Mouse (Mus musculus) limb, embryonic 14.5 days (tissue): ENCODE measurements at regions not wholly inside any gene's neighbourhood (a gene's known extent, or its start where the extent isn't known, plus 50 kb on each side); places are given as distances from the start of the nearest gene placed in this dataset.

Experiments
- ATAC-seq: fragments of 200-750 bp; cut with Nextera tagmentation; 2 replicates; pipeline ENCODE4 v1.8.0; 2017; ENCODE audit warnings: low read depth, moderate number of reproducible peaks, moderate TSS enrichment; ENCODE audit not compliant: low FRiP score
- DNase-seq: peaks from one replicate; pipeline ENCODE4 v3.0.0-alpha.2; 2015; ENCODE audit warnings: low spot score
- H3K27ac ChIP-seq: fragments of 300-500 bp; sonication (generic); replicated peaks from 2 replicates; pipeline ENCODE4 v1.5.1; 2014; ENCODE audit warnings: low read depth, mild to moderate bottlenecking, low read length, moderate library complexity, mixed read lengths
- H3K27me3 ChIP-seq: fragments of 300-500 bp; sonication (generic); 2 replicates; pipeline ENCODE4 v1.6.1; 2014; ENCODE audit warnings: low read length, mixed read lengths; ENCODE audit not compliant: control insufficient read depth, insufficient read depth
- H3K36me3 ChIP-seq: fragments of 300-500 bp; sonication (generic); 2 replicates; pipeline ENCODE4 v1.6.1; 2014; ENCODE audit warnings: mild to moderate bottlenecking, low read length, moderate library complexity, mixed read lengths; ENCODE audit not compliant: control insufficient read depth, insufficient read depth
- H3K4me1 ChIP-seq: fragments of 300-500 bp; sonication (generic); 2 replicates; pipeline ENCODE4 v1.6.1; 2014; ENCODE audit warnings: antibody characterized with exemption, low read length, mixed read lengths; ENCODE audit not compliant: control insufficient read depth, insufficient read depth
- H3K4me2 ChIP-seq: fragments of 300-500 bp; sonication (generic); replicated peaks from 2 replicates; pipeline ENCODE4 v1.6.1; 2014; ENCODE audit warnings: low read depth, mild to moderate bottlenecking, low read length, moderate library complexity; ENCODE audit not compliant: severe bottlenecking
- H3K4me3 ChIP-seq: fragments of 300-500 bp; sonication (generic); replicated peaks from 2 replicates; pipeline ENCODE4 v1.5.1; 2014; ENCODE audit warnings: low read length
- H3K9ac ChIP-seq: fragments of 300-500 bp; sonication (generic); 2 replicates; pipeline ENCODE4 v1.6.1; 2014; ENCODE audit warnings: mild to moderate bottlenecking, low read depth, low read length, moderate library complexity; ENCODE audit not compliant: severe bottlenecking
- H3K9me3 ChIP-seq: fragments of 300-500 bp; sonication (generic); 2 replicates; pipeline ENCODE4 v1.6.1; 2016; ENCODE audit warnings: low read length; ENCODE audit not compliant: control insufficient read depth
- POLR2A ChIP-seq: fragments of 200-500 bp; IDR thresholded peaks from 2 replicates; pipeline ENCODE4 v1.8.0; 2012; ENCODE audit warnings: inconsistent platforms, mild to moderate bottlenecking, moderate library complexity, borderline replicate concordance; ENCODE audit not compliant: insufficient read depth, insufficient read length; ENCODE audit errors: extremely low read depth
- WGBS: fragments of 180-500 bp; shearing (Covaris S2); extraction: QIAGEN DNeasy Blood & Tissue Kit; methylation state at CpG from one replicate; pipeline ENCODE4 v1.1.7; 2014; 5-methylcytosine and 5-hydroxymethylcytosine counted together

DNA sequence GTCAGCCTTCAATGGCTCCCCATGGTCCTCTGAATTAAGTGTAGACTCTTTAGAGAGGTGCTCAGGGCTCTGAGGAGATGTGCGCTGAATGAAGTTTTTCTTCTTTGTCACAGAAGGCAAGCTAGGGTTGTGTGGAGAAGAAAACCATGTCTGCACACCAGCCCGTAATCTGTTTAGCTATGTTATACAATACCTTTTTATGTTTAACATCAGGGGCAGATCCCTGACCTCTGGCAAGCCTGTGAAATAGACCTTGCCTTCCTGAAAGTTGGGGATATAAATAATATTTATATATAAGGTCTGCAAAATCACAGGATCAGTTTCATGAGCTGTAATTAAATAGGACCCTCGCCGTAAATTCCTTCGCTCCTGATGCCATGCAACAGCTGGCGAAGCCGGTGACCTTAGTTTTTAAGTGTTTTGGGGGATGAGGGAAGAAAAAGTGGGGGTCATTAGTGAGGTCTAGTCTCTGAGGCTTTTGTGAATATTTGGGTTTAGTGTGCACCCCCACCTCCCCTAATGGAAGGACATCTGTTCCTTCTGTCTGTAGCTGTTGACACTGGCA lies 119.7 kb downstream of the Mtx2 start:
- no peaks in the 10 kb centered on the region for H3K9me3 ChIP-seq
- H3K4me1 ChIP-seq: peaks cover 12% of the 10 kb centered on the region
- H3K36me3 ChIP-seq: no peaks in the 10 kb centered on the region
- H3K27me3 ChIP-seq: no peaks in the 10 kb centered on the region
- 31% methylated on average over 7 of the region's 7 CpGs for WGBS
- no peak overlapping the region for H3K4me2 ChIP-seq
- peak; percentile 34; the same call in 1 of the 2 replicates for ATAC-seq
- H3K9ac ChIP-seq: no peak overlapping the region
- no peak for TF ChIP-seq POLR2A
- H3K4me3 ChIP-seq: no peak overlapping the region
- DNase-seq: no peak
- no peak overlapping the region for H3K27ac ChIP-seq

DNA sequence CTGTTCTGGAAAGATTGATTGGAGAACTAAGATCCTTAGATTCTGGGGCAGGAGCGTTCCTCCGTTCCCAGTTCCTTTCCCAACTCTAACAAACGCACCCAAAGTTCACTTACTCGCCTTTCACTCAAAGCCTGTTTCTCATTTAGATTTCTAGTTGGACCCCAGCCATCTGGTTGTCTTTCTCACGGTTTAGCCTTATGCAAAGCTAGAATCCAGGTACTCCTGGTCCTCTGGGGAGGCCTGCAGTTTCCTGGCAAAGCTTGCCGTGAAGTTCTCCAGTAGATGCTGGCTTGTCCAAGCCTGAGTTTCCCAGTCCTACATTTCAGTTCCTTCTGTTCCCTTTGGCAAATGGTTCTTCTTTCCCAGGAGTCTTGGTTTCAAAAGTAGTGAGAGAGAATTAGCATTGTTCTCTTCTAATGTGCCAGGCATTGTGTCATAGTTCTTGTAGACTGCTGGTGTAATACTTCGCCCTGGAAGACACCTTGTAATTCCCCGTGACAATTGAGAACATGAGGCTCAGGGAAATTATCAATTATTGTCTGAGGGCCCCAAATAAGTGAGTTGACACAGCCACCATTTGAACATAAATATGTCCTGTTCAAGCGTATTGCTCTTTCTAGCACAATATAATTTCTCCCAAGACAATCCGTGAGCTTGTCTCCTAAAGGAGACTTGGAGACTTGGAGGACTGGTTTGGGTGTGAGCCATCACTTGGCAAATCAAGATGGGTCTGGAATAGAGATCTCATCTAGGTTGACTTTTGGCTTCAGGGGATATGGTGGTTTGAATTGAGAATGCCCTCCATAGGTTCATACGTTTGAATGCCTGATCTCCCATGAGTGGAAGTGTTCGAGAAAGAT lies 126.0 kb downstream of the Mtx2 start:
- H3K4me2 ChIP-seq: no peak overlapping the region
- no peak overlapping the region for H3K4me3 ChIP-seq
- DNase-seq (peak; percentile 79), ATAC-seq (peak; percentile 41; the same call in 1 of the 2 replicates)
- H3K27me3 ChIP-seq: no peaks in the 10 kb centered on the region
- no peaks in the 10 kb centered on the region for H3K36me3 ChIP-seq
- H3K9ac ChIP-seq: no peak overlapping the region
- H3K4me1 ChIP-seq: peaks cover 6% of the 10 kb centered on the region
- 57% methylated on average over 12 of the region's 12 CpGs for WGBS
- no peak for TF ChIP-seq POLR2A
- H3K9me3 ChIP-seq: no peaks in the 10 kb centered on the region
- no peak overlapping the region for H3K27ac ChIP-seq

DNA sequence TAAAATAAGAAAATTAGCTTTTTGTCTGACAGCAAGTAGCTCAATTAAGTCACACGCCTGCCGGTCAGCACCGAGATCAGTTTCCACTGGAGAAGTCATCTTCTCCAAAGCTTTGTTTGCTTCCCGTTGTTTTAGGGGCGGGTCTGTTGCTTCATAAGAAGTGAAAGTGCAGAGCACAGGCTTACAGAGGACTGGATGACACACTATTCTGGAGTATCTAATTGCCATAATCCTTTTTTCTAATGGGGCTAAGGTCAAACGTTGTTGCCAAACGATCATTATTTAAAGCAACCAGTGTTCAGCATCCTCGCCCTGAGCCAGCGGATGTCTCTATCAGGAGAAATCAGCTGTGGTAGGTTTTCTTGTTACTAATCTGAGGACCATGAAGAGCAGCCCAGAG lies 128.5 kb downstream of the Mtx2 start:
- no peak for ATAC-seq
- no peak for DNase-seq
- Histone ChIP-seq H3K9me3 (no peaks in the 10 kb centered on the region), H3K4me3 (no peak overlapping the region), H3K27ac (no peak overlapping the region), H3K27me3 (no peaks in the 10 kb centered on the region), H3K36me3 (no peaks in the 10 kb centered on the region), H3K4me2 (no peak overlapping the region), H3K9ac (no peak overlapping the region), H3K4me1 (peaks cover 6% of the 10 kb centered on the region)
- no peak for TF ChIP-seq POLR2A
- WGBS: 70% methylated on average over 9 of the region's 9 CpGs

DNA sequence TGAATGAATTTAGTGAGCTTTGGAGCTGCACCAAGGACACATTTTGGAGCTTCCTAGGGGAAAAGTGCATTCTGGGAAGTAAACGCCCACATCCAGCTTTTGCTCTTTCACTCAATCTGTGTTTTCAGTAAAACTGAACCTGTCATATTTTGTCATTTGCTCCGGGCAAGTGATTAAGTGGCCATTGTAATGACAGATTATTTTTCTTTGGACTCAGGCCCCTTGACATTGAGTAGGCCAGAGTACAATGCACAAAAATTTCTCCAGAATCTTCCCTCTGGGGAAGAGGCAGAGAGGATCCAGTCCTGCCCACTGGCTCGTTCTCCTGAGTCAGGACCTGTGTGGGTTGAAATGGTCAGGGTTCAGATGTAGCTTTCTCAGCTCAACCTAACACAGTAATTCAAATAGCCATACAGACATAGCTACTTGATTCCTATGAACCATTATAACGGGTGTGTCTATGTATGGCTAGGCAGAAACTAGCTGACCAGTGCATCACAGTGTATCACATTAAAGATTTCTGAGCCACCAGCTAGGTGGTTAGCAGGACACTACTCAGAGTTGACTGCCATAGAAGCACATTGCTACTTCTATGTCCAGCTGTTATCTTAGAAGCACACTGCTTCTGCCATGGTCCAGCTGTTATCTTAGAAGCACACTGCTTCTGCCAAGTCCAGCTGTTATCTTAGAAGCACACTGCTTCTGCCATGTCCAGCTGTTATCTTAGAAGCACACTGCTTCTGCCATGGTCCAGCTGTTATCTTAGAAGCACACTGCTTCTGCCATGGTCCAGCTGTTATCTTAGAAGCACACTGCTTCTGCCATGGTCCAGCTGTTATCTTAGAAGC lies 129.9 kb downstream of the Mtx2 start:
- ATAC-seq: no peak
- Histone ChIP-seq H3K27ac (no peak overlapping the region), H3K27me3 (no peaks in the 10 kb centered on the region), H3K4me1 (peaks cover 6% of the 10 kb centered on the region), H3K9me3 (no peaks in the 10 kb centered on the region), H3K36me3 (no peaks in the 10 kb centered on the region), H3K4me3 (no peak overlapping the region), H3K9ac (no peak overlapping the region), H3K4me2 (no peak overlapping the region)
- WGBS: 81% methylated on average over 4 of the region's 4 CpGs
- TF ChIP-seq POLR2A: no peak
- no peak for DNase-seq

DNA sequence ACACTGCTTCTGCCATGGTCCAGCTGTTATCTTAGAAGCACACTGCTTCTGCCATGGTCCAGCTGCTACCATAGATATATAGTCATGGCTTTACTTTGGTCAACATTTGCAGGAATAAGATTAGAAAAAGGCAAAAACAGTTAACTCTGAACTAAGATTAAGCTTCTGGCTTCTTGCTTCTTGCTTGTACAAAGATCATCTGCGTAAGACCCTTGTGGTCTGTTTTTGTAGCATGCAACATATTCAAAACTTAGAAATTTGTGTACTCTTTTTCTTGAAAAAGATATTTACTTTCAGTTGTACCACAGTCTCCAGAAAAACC lies 130.5 kb downstream of the Mtx2 start:
- 93% methylated on average over 1 of the region's 1 CpGs for WGBS
- Histone ChIP-seq H3K4me1 (peaks cover 6% of the 10 kb centered on the region), H3K27ac (no peak overlapping the region), H3K9me3 (no peaks in the 10 kb centered on the region), H3K4me2 (no peak overlapping the region), H3K36me3 (no peaks in the 10 kb centered on the region), H3K9ac (no peak overlapping the region), H3K4me3 (no peak overlapping the region), H3K27me3 (no peaks in the 10 kb centered on the region)
- TF ChIP-seq POLR2A: no peak
- ATAC-seq (no peak), DNase-seq (no peak)
